Mouse (Mus musculus) spleen, adult 2 months (tissue): ENCODE data around the gene Zfand3. TPM values are rescaled to one million over a fixed set of nuclear protein-coding genes. Genes with fewer than 3 reads are reported as not detected.

Source experiments
- DNase-seq, 2 experiments: peaks; one replicate each; pipeline versions ENCODE4 v3.0.0 to v3.0.0-alpha.2; 2012 to 2021; ENCODE audit warnings: low spot score in 2 of 2, low read depth in 1 of 2
- H3K27ac ChIP-seq: fragments of 200-500 bp; 2 replicates; pipeline ENCODE4 v1.5.1; 2012; ENCODE audit warnings: low read length, inconsistent platforms; ENCODE audit not compliant: insufficient read depth
- H3K27me3 ChIP-seq: fragments of 200-500 bp; 2 replicates; pipeline ENCODE4 v1.6.1; 2012; ENCODE audit warnings: mild to moderate bottlenecking, moderate library complexity, low read length, inconsistent platforms; ENCODE audit not compliant: control insufficient read depth, insufficient read depth
- H3K36me3 ChIP-seq: fragments of 200-500 bp; 2 replicates; pipeline ENCODE4 v1.6.1; 2012; ENCODE audit warnings: mild to moderate bottlenecking, low read length, inconsistent platforms; ENCODE audit not compliant: control insufficient read depth, insufficient read depth
- H3K4me1 ChIP-seq: fragments of 200-500 bp; 2 replicates; pipeline ENCODE4 v1.6.1; 2011; ENCODE audit warnings: inconsistent platforms; ENCODE audit not compliant: control insufficient read depth, insufficient read depth, insufficient read length
- H3K4me3 ChIP-seq: fragments of 200-500 bp; 2 replicates; pipeline ENCODE4 v1.5.1; 2011; ENCODE audit warnings: mild to moderate bottlenecking, inconsistent platforms; ENCODE audit not compliant: insufficient read depth, insufficient read length; ENCODE audit errors: extremely low read depth
- CTCF ChIP-seq: fragments of 200-500 bp; IDR thresholded peaks from 2 replicates; pipeline ENCODE4 v1.5.1; 2011; ENCODE audit warnings: mild to moderate bottlenecking, inconsistent platforms; ENCODE audit not compliant: insufficient read depth, insufficient read length, insufficient replicate concordance; ENCODE audit errors: extremely low read depth
- POLR2A ChIP-seq: fragments of 200-500 bp; IDR thresholded peaks from 2 replicates; pipeline ENCODE4 v1.6.1; 2011; ENCODE audit warnings: low read depth, low read length, inconsistent platforms
- WGBS: fragments of 180-500 bp; shearing (Covaris S2); methylation state at CpG from one replicate; pipeline ENCODE4 v1.1.7; 2018; 5-methylcytosine and 5-hydroxymethylcytosine counted together
- polyA plus RNA-seq: library from polyadenylated mRNA; depleted of rRNA; stranded (reverse); fragments of >200 nt; gene quantifications from 2 replicates; pipeline ENCODE4 v1.2.3, GENCODE M21; 2012

The Zfand3 gene
- polyA plus RNA-seq, 1 experiment: 50.5 TPM

DNA sequence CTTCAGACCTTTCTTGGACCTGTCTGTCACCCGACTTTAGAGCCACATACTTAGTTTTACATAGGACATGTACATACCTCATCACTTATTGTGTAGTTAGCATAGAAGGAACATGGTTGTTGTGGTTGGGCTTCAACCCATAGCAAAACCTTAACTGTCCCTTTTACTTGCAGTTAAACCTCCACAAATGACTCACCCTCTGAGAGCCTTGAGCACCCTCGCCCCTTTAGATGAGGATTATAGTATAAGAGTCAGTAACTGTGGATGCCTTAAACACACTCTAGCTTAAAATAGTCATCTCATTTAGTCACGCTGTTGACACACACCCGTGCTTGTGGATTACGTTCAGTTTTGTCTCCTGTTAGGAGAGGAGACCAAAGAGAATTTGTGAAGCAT, 47.8 kb downstream of the Zfand3 start:
- DNase-seq: no peak
- no peaks in the 10 kb centered on the region for H3K36me3 ChIP-seq

DNA sequence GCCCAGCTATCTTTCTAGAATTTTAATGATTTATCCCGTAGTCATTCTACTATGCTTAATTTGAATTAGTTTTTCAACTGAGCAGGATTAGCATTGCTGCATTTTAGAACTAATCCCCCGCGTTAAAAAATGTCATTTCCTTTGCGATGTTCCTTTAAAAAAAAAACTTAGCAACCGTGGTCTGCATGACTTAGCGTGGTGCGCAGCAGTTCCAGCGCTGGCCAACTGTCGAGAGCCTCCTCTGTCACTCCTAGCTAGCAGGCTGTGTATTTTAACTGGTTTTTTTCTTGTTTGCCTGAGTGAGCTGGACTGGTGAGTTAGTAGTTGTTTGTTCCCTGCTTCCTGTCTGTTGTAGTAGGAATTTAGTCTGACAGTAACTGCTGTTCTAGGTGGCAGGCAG, 48.9 kb downstream of the Zfand3 start:
- Histone ChIP-seq H3K27ac (no peak overlapping the region), H3K4me3 (no peak overlapping the region), H3K36me3 (no peaks in the 10 kb centered on the region), H3K4me1 (peaks cover 3% of the 10 kb centered on the region; the same call in 1 of the 2 replicates), H3K27me3 (no peaks in the 10 kb centered on the region)
- WGBS: 23% methylated on average over 9 of the region's 9 CpGs
- no peak for DNase-seq
- TF ChIP-seq POLR2A: no peak
- TF ChIP-seq CTCF: no peak

More for the DNA sequence above, 47.8 kb downstream of the Zfand3 start:
- H3K4me3 ChIP-seq: no peak overlapping the region
- no peak overlapping the region for H3K27ac ChIP-seq
- H3K27me3 ChIP-seq: no peaks in the 10 kb centered on the region
- peaks cover 5% of the 10 kb centered on the region for H3K4me1 ChIP-seq
- TF ChIP-seq POLR2A (no peak), CTCF (no peak)
- WGBS: 91% methylated on average over 5 of the region's 5 CpGs

DNA sequence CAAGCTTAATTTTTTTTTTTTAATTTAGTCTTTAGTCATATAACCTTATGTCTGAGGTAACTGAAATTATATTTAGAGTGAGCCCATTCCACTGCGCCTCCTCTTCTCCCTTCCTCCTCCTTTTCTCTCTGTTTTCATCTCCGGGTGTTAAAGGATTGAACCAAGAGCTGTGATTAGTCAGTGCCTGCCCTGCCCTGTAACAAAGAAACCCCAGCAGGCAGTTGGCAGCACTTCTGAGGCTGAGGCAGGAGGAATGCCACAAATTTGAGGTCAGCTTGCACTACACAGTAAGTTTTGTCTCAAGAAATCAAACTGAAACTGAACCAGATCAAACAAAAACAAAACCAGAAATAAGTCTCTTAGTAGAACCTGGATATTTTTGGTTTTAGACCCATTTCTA, 49.3 kb downstream of the Zfand3 start:
- H3K4me3 ChIP-seq: no peak overlapping the region
- H3K4me1 ChIP-seq: 0 out of 2 replicates have a peak, but pooled peaks cover 3% of the 10 kb centered on the region
- H3K27me3 ChIP-seq: no peaks in the 10 kb centered on the region
- no peaks in the 10 kb centered on the region for H3K36me3 ChIP-seq
- TF ChIP-seq POLR2A (no peak), CTCF (no peak)
- H3K27ac ChIP-seq: no peak overlapping the region
- DNase-seq: no peak
- WGBS: 77% methylated on average over 2 of the region's 2 CpGs

DNA sequence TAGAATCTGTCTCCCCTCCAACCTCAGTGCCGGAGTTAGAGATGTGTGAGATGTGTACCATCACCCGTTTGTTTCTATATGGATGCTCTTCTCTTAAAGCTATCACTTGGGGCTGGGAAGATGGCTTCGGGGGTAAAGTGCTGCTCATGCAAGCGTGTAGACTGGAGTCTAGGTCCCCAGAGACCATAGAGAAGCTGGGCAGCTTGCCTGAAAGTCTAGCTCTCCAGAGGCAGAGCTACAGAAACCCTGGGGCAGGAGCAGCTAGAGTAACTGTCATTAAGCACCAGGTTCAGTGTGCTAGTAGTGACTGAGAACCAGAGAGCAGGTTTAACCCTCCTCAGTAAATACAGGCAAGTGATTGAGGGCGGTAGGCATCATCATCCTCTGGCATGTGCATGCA, 51.7 kb downstream of the Zfand3 start:
- Histone ChIP-seq H3K27me3 (no peaks in the 10 kb centered on the region), H3K4me3 (no peak overlapping the region), H3K36me3 (no peaks in the 10 kb centered on the region; the same call in 1 of the 2 replicates), H3K4me1 (0 out of 2 replicates have a peak, but pooled peaks cover 3% of the 10 kb centered on the region), H3K27ac (no peak overlapping the region)
- no peak for DNase-seq
- no peak for TF ChIP-seq POLR2A
- no peak for TF ChIP-seq CTCF
- WGBS: 63% methylated on average over 5 of the region's 5 CpGs

DNA sequence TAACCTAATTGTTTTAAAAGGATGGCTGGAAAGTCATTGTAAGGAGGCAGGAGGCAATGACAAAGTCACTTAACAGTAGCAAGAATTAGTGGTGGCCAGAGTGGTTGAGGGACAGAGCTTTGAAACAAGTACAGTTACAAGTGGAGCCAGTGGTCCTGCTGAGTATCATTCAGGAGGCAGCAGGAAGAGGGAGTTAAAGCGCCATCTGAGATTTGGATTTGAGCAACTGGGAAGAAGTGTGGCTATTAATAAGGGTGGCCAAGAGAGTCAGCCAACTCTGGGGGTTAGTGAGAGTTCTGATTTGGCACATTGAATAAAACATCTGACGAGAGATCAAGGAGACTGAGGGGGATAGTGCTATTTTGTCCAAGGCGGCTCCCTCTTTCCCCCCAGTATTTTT, 54.1 kb downstream of the Zfand3 start:
- Histone ChIP-seq H3K27me3 (no peaks in the 10 kb centered on the region), H3K36me3 (no peaks in the 10 kb centered on the region; the same call in 1 of the 2 replicates), H3K4me3 (no peak overlapping the region), H3K4me1 (0 out of 2 replicates have a peak, but pooled peaks cover under 1% of the 10 kb centered on the region), H3K27ac (no peak overlapping the region)
- WGBS: 95% methylated on average over 3 of the region's 3 CpGs
- DNase-seq: no peak
- no peak for TF ChIP-seq POLR2A
- TF ChIP-seq CTCF: no peak

DNA sequence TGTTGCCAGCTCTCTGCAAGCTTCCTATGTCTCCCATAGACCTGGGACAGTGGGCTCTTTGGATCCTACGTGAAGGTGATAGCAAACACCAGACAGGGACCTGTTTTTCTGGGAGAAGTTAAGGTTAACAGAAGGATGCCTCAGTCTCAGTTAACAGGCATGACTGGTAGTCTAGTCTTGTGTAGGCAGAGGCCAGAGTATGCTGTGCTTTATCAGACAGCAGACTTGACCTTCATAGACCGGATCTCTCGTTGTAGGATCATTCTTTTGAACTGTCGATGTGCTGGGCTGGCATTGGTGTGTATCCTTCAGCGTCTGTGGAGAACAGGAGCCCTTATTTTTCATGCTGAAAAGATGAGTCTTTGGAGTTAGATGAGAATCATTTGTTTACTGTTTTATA, 54.5 kb downstream of the Zfand3 start:
- H3K4me3 ChIP-seq: no peak overlapping the region
- DNase-seq: no peak
- no peaks in the 10 kb centered on the region for H3K27me3 ChIP-seq
- H3K27ac ChIP-seq: no peak overlapping the region
- WGBS: 90% methylated on average over 5 of the region's 5 CpGs
- no peaks in the 10 kb centered on the region for H3K4me1 ChIP-seq
- no peaks in the 10 kb centered on the region; the same call in 1 of the 2 replicates for H3K36me3 ChIP-seq
- TF ChIP-seq POLR2A (no peak), CTCF (no peak)

DNA sequence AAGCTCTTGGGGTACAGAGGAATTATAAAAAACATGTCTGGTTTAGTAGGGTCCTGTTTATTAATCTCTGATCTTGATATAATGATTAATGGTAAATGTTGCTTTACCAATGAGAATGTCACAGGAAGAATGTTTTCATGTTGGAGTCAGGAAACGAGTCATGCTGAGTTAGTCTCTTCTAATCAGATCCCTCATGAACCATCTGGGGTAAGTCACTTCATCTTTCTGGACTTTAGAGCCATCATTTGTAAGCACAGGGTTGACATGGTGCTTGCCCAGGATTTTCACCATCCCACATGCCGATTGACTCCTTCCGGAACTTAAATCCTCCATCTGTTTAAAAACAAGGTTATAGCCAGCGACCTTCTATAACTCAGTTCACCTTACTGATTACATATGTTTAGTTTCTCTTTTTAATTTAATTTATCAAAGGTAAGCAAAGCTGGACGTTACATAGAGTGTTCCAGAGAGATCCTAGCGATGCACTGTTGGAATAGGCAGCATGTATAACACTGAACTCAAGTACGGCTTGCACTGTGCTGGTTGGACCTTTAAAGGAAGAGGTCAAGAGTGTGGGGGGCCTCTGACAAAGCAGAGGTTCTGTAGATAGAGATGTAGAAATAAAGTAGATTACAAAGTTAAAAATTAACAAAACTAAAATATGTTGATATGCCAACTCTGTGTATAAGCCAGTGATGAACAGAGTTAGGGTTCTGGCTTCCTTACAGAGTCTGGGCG, 56.7 kb downstream of the Zfand3 start:
- no peak for TF ChIP-seq CTCF
- TF ChIP-seq POLR2A: no peak
- no peaks in the 10 kb centered on the region; the same call in 1 of the 2 replicates for H3K36me3 ChIP-seq
- no peaks in the 10 kb centered on the region for H3K27me3 ChIP-seq
- WGBS: 94% methylated on average over 8 of the region's 8 CpGs
- no peak overlapping the region for H3K4me3 ChIP-seq
- no peak for DNase-seq
- H3K27ac ChIP-seq: no peak overlapping the region
- H3K4me1 ChIP-seq: no peaks in the 10 kb centered on the region
